Mouse (Mus musculus): ENCODE measurements around the gene Nmd3. TPM values are rescaled to one million over a fixed set of nuclear protein-coding genes. Genes with fewer than 3 reads are reported as not detected.
A peak's percentile ranks its signal among the peaks of the same experiment; 100 is the strongest.

Gene Nmd3
- polyA plus RNA-seq (2015; fragmentation: Nextera tagmentation; extraction: Ambion mirVana): 124 and 129 TPM in 2 replicates

GRCm38 (mm10) chr3:69721814-69722186 lies at the start of gene Nmd3:
TSS of gene Nmd3 (plus strand) at chr3:69721985.
- Histone ChIP-seq H3K27ac (peak within 1 kb of the TSS; percentile 91), H3K36me3 (peaks cover 2% of the 10 kb centered on the region; the same call in 1 of the 2 replicates), H3K9me3 (no peaks in the 10 kb centered on the region), H3K4me2 (peak within 1 kb of the TSS; percentile 69), H3K27me3 (no peaks in the 10 kb centered on the region), H3K9ac (peak within 1 kb of the TSS; percentile 82), H3K4me1 (peaks cover 9% of the 10 kb centered on the region), H3K4me3 (peak within 1 kb of the TSS; percentile 99)
- WGBS: 0% methylated on average over 33 of the region's 33 CpGs
- peak; percentile 93 for ATAC-seq (ENCODE audit: insufficient number of reproducible peaks, low FRiP score, low TSS enrichment, low read depth)

DNA sequence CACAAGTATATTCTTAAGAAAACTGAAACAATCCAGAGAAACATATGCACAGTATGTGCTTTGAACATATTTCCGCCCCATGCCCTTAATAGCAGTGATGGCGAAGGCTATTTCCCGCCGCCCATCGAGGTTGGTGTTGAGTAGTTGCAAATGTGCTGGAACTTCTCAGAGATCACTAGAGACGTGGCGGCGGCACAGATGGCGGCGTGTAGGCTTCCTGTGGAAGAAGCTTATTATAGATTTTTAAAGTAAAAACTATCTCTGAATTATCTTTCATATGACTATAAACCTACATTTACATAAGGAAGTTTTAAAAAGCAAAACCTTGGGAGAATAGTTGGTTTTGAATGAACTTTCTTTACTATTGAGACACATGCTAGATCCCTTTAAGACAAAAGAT lies 48.4 kb upstream of the Nmd3 start:
- Histone ChIP-seq H3K9me3 (no peaks in the 10 kb centered on the region), H3K27ac (no peak overlapping the region), H3K4me2 (no peak overlapping the region), H3K27me3 (no peaks in the 10 kb centered on the region), H3K4me3 (no peak overlapping the region), H3K9ac (no peak overlapping the region), H3K4me1 (no peaks in the 10 kb centered on the region), H3K36me3 (no peaks in the 10 kb centered on the region)
- no peak for ATAC-seq (ENCODE audit: insufficient number of reproducible peaks, low FRiP score, low TSS enrichment, low read depth)
- 93% methylated on average over 10 of the region's 10 CpGs for WGBS

DNA sequence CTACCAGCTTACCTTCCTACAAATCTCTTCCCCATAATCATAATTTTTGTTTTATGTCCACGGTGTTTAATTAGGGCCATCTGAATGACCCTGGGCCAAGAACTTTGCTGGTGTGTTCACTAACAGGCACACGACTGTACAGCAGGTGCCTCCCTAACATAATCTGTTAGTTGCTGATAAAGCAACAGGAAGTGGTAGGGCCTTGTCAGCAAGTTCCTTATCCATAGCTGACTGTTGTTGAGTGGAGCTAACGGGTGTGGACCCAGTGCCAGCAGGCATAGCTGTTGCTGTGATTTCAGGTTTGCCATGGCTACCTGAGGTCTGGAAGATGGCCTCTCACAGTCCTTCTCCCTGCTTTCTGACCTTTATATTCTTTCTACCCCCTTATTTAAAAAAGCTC lies 47.6 kb upstream of the Nmd3 start:
- Histone ChIP-seq H3K4me2 (no peak overlapping the region), H3K4me3 (no peak overlapping the region), H3K27me3 (no peaks in the 10 kb centered on the region), H3K9me3 (no peaks in the 10 kb centered on the region), H3K9ac (no peak overlapping the region), H3K4me1 (no peaks in the 10 kb centered on the region), H3K36me3 (no peaks in the 10 kb centered on the region), H3K27ac (no peak overlapping the region)
- ATAC-seq (ENCODE audit: insufficient number of reproducible peaks, low FRiP score, low TSS enrichment, low read depth): no peak
- 71% methylated on average over 3 of the region's 3 CpGs for WGBS

- no peak overlapping the region for H3K4me3 ChIP-seq
- no peak overlapping the region for H3K27ac ChIP-seq
- H3K4me2 ChIP-seq: no peak overlapping the region
- H3K36me3 ChIP-seq: no peaks in the 10 kb centered on the region
- no peaks in the 10 kb centered on the region for H3K4me1 ChIP-seq
- no peak for ATAC-seq (ENCODE audit: insufficient number of reproducible peaks, low FRiP score, low TSS enrichment, low read depth)
- no peaks in the 10 kb centered on the region for H3K27me3 ChIP-seq
- 73% methylated on average over 1 of the region's 1 CpGs for WGBS
- H3K9ac ChIP-seq: no peak overlapping the region
- no peaks in the 10 kb centered on the region for H3K9me3 ChIP-seq
These were observed 32.0 kb upstream of the Nmd3 start for GRCm38 (mm10) chr3:69689791-69690190.

DNA sequence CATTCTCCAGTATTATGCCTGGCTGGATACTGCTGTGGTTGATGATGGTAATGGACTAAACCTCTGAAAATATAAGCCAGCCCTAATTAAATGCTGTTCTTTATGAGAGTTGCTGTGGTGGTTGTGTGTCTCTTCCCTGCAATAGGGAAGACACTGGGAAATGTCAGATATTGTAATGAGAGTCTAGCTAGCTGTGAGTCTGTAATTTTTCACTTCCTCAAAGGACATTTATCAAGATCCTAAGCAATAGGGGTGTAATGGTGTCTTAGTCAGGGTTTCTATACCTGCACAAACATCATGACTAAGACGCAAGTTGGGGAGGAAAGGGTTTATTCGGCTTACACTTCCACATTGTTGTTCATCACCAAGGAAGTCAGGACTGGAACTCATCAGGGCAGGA lies 30.8 kb upstream of the Nmd3 start:
- Histone ChIP-seq H3K9me3 (no peaks in the 10 kb centered on the region), H3K9ac (no peak overlapping the region), H3K27ac (no peak overlapping the region), H3K27me3 (no peaks in the 10 kb centered on the region), H3K4me2 (no peak overlapping the region), H3K36me3 (no peaks in the 10 kb centered on the region), H3K4me1 (no peaks in the 10 kb centered on the region), H3K4me3 (no peak overlapping the region)
- no peak for ATAC-seq (ENCODE audit: insufficient number of reproducible peaks, low FRiP score, low TSS enrichment, low read depth)
- WGBS: 91% methylated on average over 2 of the region's 2 CpGs

GRCm38 (mm10) chr3:69699851-69700500 lies 21.8 kb upstream of the Nmd3 start:
- Histone ChIP-seq H3K4me1 (no peaks in the 10 kb centered on the region), H3K36me3 (no peaks in the 10 kb centered on the region), H3K27ac (no peak overlapping the region), H3K27me3 (no peaks in the 10 kb centered on the region), H3K9ac (no peak overlapping the region), H3K4me2 (no peak overlapping the region), H3K4me3 (no peak overlapping the region), H3K9me3 (no peaks in the 10 kb centered on the region)
- ATAC-seq (ENCODE audit: insufficient number of reproducible peaks, low FRiP score, low TSS enrichment, low read depth): no peak
- WGBS: 53% methylated on average over 6 of the region's 6 CpGs

DNA sequence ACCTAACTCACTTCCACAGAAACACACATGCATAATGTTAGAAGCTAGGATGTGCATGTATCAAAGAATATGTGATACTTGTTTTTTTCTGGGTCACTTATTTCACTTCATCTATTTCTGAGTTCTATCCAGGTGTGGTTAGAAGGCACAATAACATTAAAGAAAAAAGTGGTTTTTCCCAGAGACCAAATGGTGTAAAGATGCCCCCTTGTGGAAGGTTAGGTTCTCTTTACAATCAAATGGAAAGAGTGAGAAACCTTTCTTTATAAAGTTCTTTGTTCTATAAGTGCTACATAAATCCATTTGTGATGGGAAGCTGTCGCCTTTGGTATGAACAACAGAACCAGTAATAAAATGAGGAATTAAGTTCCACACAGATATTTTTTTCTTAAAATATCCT lies 19.9 kb upstream of the Nmd3 start:
- no peak overlapping the region for H3K27ac ChIP-seq
- no peaks in the 10 kb centered on the region for H3K36me3 ChIP-seq
- no peak for ATAC-seq (ENCODE audit: insufficient number of reproducible peaks, low FRiP score, low TSS enrichment, low read depth)
- no peaks in the 10 kb centered on the region for H3K27me3 ChIP-seq
- 31% methylated on average over 1 of the region's 1 CpGs for WGBS
- H3K4me2 ChIP-seq: no peak overlapping the region
- no peak overlapping the region for H3K4me3 ChIP-seq
- no peaks in the 10 kb centered on the region for H3K4me1 ChIP-seq
- no peak overlapping the region for H3K9ac ChIP-seq
- no peaks in the 10 kb centered on the region for H3K9me3 ChIP-seq

- H3K27me3 ChIP-seq: no peaks in the 10 kb centered on the region
- no peak overlapping the region for H3K9ac ChIP-seq
- H3K4me1 ChIP-seq: no peaks in the 10 kb centered on the region
- H3K36me3 ChIP-seq: no peaks in the 10 kb centered on the region
- H3K4me2 ChIP-seq: no peak overlapping the region
- ATAC-seq (ENCODE audit: insufficient number of reproducible peaks, low FRiP score, low TSS enrichment, low read depth): no peak
- no peak overlapping the region for H3K4me3 ChIP-seq
- no peak overlapping the region for H3K27ac ChIP-seq
- no peaks in the 10 kb centered on the region for H3K9me3 ChIP-seq
These were observed 19.4 kb upstream of the Nmd3 start for GRCm38 (mm10) chr3:69702421-69702820.

DNA sequence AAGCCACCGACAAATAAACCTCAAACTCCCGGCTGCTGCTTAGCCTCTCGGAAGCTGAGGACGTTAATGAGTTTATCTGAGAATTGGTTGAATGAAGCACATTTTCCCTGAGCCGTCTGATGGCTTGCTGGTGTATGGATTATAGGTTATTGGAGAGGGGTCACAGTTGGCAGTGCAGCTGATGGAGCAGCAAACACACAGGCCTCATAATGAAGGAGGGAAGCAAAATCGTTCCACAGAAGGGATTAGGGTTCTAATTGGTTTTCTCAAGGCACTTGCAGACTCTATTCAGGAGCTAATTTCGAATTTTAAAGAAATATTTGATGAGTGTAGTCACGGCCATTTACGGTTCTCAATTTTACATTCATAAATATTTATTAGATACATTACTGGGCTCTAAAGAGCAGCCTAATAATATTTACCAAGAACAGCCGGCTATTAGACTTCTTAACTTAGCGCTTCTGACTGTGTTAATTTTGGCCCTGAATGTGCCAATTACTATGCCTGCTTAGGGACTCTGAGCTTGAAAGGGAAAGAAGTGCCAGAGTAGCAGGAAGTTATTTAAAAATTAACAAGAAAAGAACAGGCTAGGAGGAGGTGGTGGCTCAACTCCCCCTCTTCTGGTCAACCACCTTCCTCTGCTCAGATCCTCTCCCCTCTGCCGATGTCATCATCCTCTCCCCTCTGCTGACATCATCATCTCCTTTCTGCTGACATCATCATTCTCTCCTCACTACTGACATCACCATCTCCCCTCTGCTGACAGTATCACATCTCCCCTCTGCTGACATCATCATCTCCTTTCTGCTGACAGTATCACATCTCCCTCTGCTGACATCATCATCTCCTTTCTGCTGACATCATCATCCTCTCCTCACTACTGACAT lies 12.5 kb upstream of the Nmd3 start:
- no peak overlapping the region for H3K4me2 ChIP-seq
- 32% methylated on average over 12 of the region's 12 CpGs for WGBS
- no peak overlapping the region for H3K9ac ChIP-seq
- H3K27ac ChIP-seq: no peak overlapping the region
- 0 out of 2 replicates have a peak, but pooled peaks cover 6% of the 10 kb centered on the region for H3K27me3 ChIP-seq
- H3K36me3 ChIP-seq: no peaks in the 10 kb centered on the region
- no peak for ATAC-seq (ENCODE audit: insufficient number of reproducible peaks, low FRiP score, low TSS enrichment, low read depth)
- no peaks in the 10 kb centered on the region for H3K4me1 ChIP-seq
- H3K4me3 ChIP-seq: no peak overlapping the region
- H3K9me3 ChIP-seq: no peaks in the 10 kb centered on the region

DNA sequence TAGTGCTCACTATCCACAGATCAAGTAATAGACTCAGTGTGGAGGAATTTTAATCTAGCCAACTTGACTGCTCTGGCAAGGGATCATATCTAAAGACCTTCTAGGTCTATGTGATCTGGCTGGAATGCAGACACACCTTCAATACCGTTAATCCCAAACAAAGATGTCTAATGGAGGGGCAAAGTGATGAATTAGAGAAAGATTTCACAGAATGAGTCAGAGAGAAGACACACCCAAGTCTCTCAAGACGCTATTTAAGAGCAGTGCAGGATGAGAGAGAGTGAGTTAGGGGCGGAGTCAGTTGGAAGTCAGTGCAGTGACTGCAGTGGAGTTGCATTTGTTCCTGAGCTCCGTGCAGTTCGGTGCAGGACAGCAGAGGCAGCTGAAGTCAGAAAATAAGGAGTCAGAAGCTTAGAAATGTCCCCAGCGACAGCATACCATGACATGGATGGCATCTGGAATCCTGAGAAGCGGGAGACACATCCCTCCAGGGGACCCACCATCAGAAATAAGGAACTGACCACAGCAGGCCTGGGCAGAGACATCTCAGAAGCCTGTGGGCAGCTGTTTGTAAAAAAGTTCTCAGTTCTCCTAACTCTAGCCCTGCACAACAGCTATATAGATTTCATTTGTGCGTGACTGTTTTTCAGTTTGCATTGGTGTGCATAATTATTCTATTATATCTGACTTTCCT lies 9.7 kb upstream of the Nmd3 start:
- 49% methylated on average over 8 of the region's 8 CpGs for WGBS
- no peak overlapping the region for H3K9ac ChIP-seq
- no peaks in the 10 kb centered on the region for H3K36me3 ChIP-seq
- ATAC-seq (ENCODE audit: insufficient number of reproducible peaks, low FRiP score, low TSS enrichment, low read depth): no peak
- H3K27me3 ChIP-seq: 0 out of 2 replicates have a peak, but pooled peaks cover 6% of the 10 kb centered on the region
- no peak overlapping the region for H3K4me3 ChIP-seq
- no peak overlapping the region for H3K4me2 ChIP-seq
- H3K4me1 ChIP-seq: no peaks in the 10 kb centered on the region
- no peaks in the 10 kb centered on the region for H3K9me3 ChIP-seq
- no peak overlapping the region for H3K27ac ChIP-seq

DNA sequence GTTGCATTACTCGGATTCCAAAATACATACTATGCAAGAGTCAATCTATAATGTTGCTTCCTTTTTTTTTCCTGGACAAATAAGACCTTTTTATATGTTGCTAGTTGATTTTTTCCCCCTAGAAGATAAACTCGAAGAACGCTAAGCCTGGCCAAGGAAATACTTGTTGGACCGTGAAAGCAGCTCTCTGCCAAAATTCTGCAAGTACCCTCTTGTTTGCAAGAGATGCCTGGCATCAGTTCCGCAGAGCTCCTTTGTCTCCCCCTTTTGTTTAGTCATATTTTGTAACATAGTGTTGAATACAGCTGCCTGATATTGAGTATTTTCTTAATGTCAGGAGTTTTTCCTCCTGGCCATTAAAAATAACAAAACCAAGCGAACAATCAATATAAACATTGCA lies 4.3 kb upstream of the Nmd3 start:
- 73% methylated on average over 6 of the region's 6 CpGs for WGBS
- no peaks in the 10 kb centered on the region for H3K4me1 ChIP-seq
- H3K27ac ChIP-seq: no peak overlapping the region
- H3K9ac ChIP-seq: no peak overlapping the region
- H3K4me2 ChIP-seq: no peak overlapping the region
- no peak for ATAC-seq (ENCODE audit: insufficient number of reproducible peaks, low FRiP score, low TSS enrichment, low read depth)
- no peaks in the 10 kb centered on the region for H3K27me3 ChIP-seq
- H3K4me3 ChIP-seq: no peak overlapping the region
- H3K9me3 ChIP-seq: no peaks in the 10 kb centered on the region
- H3K36me3 ChIP-seq: no peaks in the 10 kb centered on the region
